Mouse (Mus musculus) olfactory bulb, adult 2 months (tissue): ENCODE results near the gene Sv2a. TPM values are rescaled to one million over a fixed set of nuclear protein-coding genes. Genes with fewer than 3 reads are reported as not detected.
A peak's percentile ranks its signal among the peaks of the same experiment; 100 is the strongest.
"Not testable (repeated sequence)": the region's sequence is repeated elsewhere in the genome, so short reads cannot be mapped to it uniquely, and the experiment has no call there.

Experiments
- H3K27ac ChIP-seq: fragments of 200-500 bp; 2 replicates; pipeline ENCODE4 v1.5.1; 2012; ENCODE audit warnings: low read depth, low read length; ENCODE audit not compliant: insufficient read depth
- H3K4me1 ChIP-seq: fragments of 200-500 bp; 2 replicates; pipeline ENCODE4 v1.6.1; 2012; ENCODE audit warnings: low read length; ENCODE audit not compliant: control insufficient read depth, insufficient read depth
- H3K4me3 ChIP-seq: fragments of 200-500 bp; 2 replicates; pipeline ENCODE4 v1.5.1; 2012; ENCODE audit warnings: mild to moderate bottlenecking, low read depth, low read length, moderate library complexity; ENCODE audit not compliant: insufficient read depth
- CTCF ChIP-seq: fragments of 200-500 bp; IDR thresholded peaks from 2 replicates; pipeline ENCODE4 v1.5.1; 2012; ENCODE audit warnings: low read depth, mild to moderate bottlenecking, low read length, moderate library complexity; ENCODE audit not compliant: insufficient read depth
- POLR2A ChIP-seq: fragments of 200-500 bp; IDR thresholded peaks from 2 replicates; pipeline ENCODE4 v1.6.1; 2012; ENCODE audit warnings: mild to moderate bottlenecking, low read depth, low read length, moderate library complexity; ENCODE audit not compliant: insufficient read depth
- WGBS: fragments of 180-500 bp; shearing (Covaris S2); methylation state at CpG from one replicate; pipeline ENCODE4 v1.1.7; 2018; 5-methylcytosine and 5-hydroxymethylcytosine counted together
- polyA plus RNA-seq: library from polyadenylated mRNA; stranded (reverse); fragments of >200 nt; gene quantifications from 2 replicates; pipeline ENCODE4 v1.2.4, GENCODE M21; 2012; ENCODE audit warnings: low replicate concordance; ENCODE audit not compliant: missing spikeins, insufficient read depth, insufficient read length

The Sv2a gene
- polyA plus RNA-seq, 1 experiment = not detected

GRCm38 (mm10) chr3:96172197-96173178 lies 8.5 kb upstream of the Sv2a start, which contains the start of gene Sf3b4:
Gene Sf3b4 (plus strand): TSS chr3:96172332.
- WGBS = under 1% methylated on average over 58 of the region's 58 CpGs
- Histone ChIP-seq H3K4me1 (peaks cover 29% of the 10 kb centered on the region), H3K4me3 (peak within 1 kb of the TSS; percentile 68), H3K27ac (peak within 1 kb of the TSS; percentile 94)
- peak; percentile 86 for TF ChIP-seq POLR2A
- no peak for TF ChIP-seq CTCF

GRCm38 (mm10) chr3:96173185-96173584 lies 7.8 kb upstream of the Sv2a start:
- Histone ChIP-seq H3K27ac (no peak overlapping the region), H3K4me3 (peak overlapping the region; percentile 68), H3K4me1 (peaks cover 29% of the 10 kb centered on the region)
- WGBS = 29% methylated on average over 7 of the region's 7 CpGs
- TF ChIP-seq CTCF (no peak), POLR2A (no peak)

- H3K4me1 ChIP-seq = peaks cover 22% of the 10 kb centered on the region
- WGBS = 63% methylated on average over 4 of the region's 4 CpGs
- not testable (repeated sequence) for H3K27ac ChIP-seq, H3K4me3 ChIP-seq
These were observed 6.9 kb upstream of the Sv2a start for GRCm38 (mm10) chr3:96174042-96174441.

DNA sequence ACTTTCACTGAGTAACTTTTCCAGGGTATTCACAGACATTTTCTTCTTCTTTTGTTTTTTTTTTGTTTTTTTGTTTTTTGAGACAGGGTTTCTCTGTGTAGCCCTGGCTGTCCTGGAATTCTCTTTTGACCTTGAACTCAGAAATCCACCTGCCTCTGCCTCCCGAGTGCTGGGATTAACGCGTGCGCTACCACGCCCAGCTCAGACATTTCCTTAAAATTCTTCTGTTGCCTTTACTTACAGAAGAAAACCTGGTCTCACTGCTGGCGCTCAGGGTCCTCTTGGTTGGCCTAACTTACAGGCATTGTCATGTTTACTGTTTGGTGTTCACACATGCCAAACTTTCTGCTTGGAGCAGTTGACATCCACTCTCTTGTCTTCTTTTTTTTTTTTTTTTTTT lies 5.7 kb upstream of the Sv2a start:
- H3K4me1 ChIP-seq = peaks cover 19% of the 10 kb centered on the region
- TF ChIP-seq CTCF = no peak
- TF ChIP-seq POLR2A = no peak
- H3K27ac ChIP-seq = no peak overlapping the region
- 95% methylated on average over 6 of the region's 6 CpGs for WGBS
- H3K4me3 ChIP-seq = no peak overlapping the region

DNA sequence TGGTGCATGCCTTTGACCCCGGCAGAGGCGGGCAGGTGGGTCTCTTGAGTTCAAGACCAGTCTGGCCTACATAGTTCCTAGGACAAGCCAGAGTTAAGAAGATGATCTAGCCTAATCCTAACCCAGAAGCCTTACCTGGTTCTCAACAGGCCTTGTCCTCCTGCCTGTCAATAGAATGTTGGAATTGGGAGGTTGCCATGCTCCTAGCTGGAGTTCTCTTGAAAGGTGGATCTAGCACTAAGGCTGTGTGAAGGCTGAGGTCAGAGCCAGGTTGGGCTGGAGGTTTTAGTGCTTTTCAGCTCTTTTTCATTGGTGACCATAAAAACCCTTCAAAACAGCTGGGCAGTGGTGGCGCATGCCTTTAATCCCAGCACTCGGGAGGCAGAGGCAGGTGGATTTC lies 2.5 kb upstream of the Sv2a start:
- TF ChIP-seq POLR2A (no peak), CTCF (no peak)
- 96% methylated on average over 4 of the region's 4 CpGs for WGBS
- H3K4me1 ChIP-seq = peaks cover 6% of the 10 kb centered on the region; the same call in 1 of the 2 replicates
- no peak overlapping the region for H3K4me3 ChIP-seq
- H3K27ac ChIP-seq = no peak overlapping the region

DNA sequence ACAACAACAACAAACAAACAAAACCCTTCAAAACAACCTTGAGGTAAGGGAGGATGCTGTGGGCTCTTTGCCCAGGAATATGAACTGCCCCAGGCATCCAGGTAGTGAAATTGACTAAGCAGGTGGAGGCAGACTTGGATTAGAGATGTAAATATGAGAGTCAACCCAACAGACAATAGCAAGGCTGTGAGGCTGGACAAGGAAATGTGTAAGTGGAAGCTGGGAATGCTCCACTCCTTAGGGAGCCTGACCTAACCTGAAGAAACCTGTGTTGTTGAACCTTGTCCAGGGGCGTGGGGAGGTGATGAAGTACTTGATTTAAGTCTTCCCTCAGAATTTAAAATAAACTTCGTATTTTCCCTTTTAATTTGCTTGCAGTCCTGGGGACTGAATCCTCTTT lies 2.0 kb upstream of the Sv2a start:
- peaks cover 8% of the 10 kb centered on the region for H3K4me1 ChIP-seq
- no peak overlapping the region for H3K4me3 ChIP-seq
- H3K27ac ChIP-seq = no peak overlapping the region
- WGBS = 86% methylated on average over 2 of the region's 2 CpGs
- TF ChIP-seq CTCF = no peak

DNA sequence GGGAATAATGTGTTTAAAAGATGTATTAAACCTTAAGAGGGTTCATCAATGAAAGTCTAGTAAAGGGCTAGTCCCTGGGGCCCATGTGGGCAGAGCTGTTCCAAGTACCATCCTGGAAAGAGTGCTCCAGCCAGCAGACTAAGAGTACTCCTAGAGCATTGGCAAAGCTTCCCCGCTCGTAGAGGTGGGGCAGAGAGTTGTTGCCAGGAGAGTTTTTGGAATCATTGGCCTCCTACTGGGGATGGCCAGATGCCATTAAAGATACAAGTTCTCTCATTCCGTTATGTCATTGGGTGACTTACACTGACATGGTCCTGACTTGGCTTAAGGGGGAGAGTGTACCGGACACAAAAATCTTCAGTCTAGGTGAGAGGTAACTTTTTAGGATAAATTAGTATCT lies 1.4 kb upstream of the Sv2a start:
- Histone ChIP-seq H3K4me1 (peaks cover 7% of the 10 kb centered on the region), H3K4me3 (no peak overlapping the region), H3K27ac (no peak overlapping the region)
- 46% methylated on average over 4 of the region's 4 CpGs for WGBS
- TF ChIP-seq POLR2A (no peak), CTCF (no peak)

- WGBS = 18% methylated on average over 12 of the region's 12 CpGs
- 0 out of 2 replicates have a peak, but pooled peaks have one; percentile 13 for TF ChIP-seq POLR2A
- TF ChIP-seq CTCF = no peak
- peaks cover 20% of the 10 kb centered on the region for H3K4me1 ChIP-seq
- peak overlapping the region; percentile 97 for H3K27ac ChIP-seq
- peak overlapping the region; percentile 91 for H3K4me3 ChIP-seq
These were observed 795 bp downstream of the Sv2a start for GRCm38 (mm10) chr3:96181510-96182381.

DNA sequence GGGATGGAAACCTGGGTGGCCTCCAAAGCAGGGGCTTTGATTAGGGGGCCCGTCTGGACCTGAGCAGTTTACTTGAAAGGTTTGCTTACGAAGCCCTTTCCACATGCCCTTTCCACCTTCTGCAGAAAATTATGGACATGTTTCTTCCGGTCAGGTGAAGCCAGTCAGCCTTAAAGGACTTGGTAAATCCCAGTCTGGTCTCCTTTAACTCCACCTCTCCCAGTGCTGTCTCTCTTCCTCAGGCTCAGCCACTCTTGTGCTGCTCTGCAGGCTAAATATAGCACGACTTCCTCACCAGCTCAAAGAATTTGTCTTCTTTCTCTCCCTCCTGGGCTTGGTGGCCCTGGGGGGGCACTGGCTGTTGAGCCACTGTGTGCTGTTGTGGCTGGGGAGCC lies 1.4 kb downstream of the Sv2a start:
- 13% methylated on average over 4 of the region's 4 CpGs for WGBS
- TF ChIP-seq CTCF (no peak), POLR2A (0 out of 2 replicates have a peak, but pooled peaks have one; percentile 1)
- Histone ChIP-seq H3K4me1 (peaks cover 26% of the 10 kb centered on the region), H3K27ac (peak overlapping the region; percentile 97), H3K4me3 (peak overlapping the region; percentile 91)
